Mouse (Mus musculus) erythroid progenitor cell, adult 5-6 weeks (primary cell): ENCODE results near the gene Olfr825. TPM values are rescaled to one million over a fixed set of nuclear protein-coding genes. Genes with fewer than 3 reads are reported as not detected.
"Not testable (repeated sequence)": the region's sequence is repeated elsewhere in the genome, so short reads cannot be mapped to it uniquely, and the experiment has no call there.

Experiments
- ATAC-seq: replicated peaks from 2 replicates; pipeline ENCODE4 v1.8.0; 2016; ENCODE audit warnings: moderate number of reproducible peaks, mild to moderate bottlenecking, moderate TSS enrichment, inconsistent platforms; ENCODE audit not compliant: poor library complexity, low FRiP score, severe bottlenecking
- total RNA-seq, 2 experiments: library from RNA; stranded (forward) in 1 of 2; stranded (reverse) in 1 of 2; fragments of 150-400 nt in 1 of 2; fragments of 186-747, 209-891 nt in 1 of 2; gene quantifications; 2 replicates each; pipeline versions ENCODE4 v1.2.3 to v1.2.4; 2015 to 2017; ENCODE audit warnings: low replicate concordance in 2 of 2

Gene Olfr825
- not detected in 2 replicates for total RNA-seq (2015; ENCODE audit: low replicate concordance)
- not detected in 2 replicates for total RNA-seq (2017; ENCODE audit: low replicate concordance)

- ATAC-seq: no peak
These were observed at the start of gene Olfr825 for GRCm38 (mm10) chr10:130166666-130167065. TSS of gene Olfr825 (minus strand) at chr10:130166766.

GRCm38 (mm10) chr10:130214303-130214702, 47.7 kb upstream of the Olfr825 start, which contains the start of gene Olfr827:
TSS of gene Olfr827 (minus strand) at chr10:130214403.
- no peak for ATAC-seq

GRCm38 (mm10) chr10:130184086-130184485, 17.5 kb upstream of the Olfr825 start, which contains the start of gene Olfr826:
TSS of gene Olfr826 (minus strand) at chr10:130184186.
- no peak for ATAC-seq

GRCm38 (mm10) chr10:130165196-130165595, 1.4 kb downstream of the Olfr825 start:
- ATAC-seq: no peak

- no peak for ATAC-seq
These were observed 22.4 kb downstream of the Olfr825 start for GRCm38 (mm10) chr10:130144121-130144520.

- ATAC-seq: not testable (repeated sequence)
These were observed 24.1 kb downstream of the Olfr825 start for GRCm38 (mm10) chr10:130142481-130142880.

- no peak for ATAC-seq
These were observed 31.8 kb downstream of the Olfr825 start for GRCm38 (mm10) chr10:130134811-130135210.

GRCm38 (mm10) chr10:130129900-130130299, 36.7 kb downstream of the Olfr825 start, which contains the start of gene Olfr824:
TSS of gene Olfr824 (minus strand) at chr10:130130000.
- ATAC-seq: not testable (repeated sequence)

- not testable (repeated sequence) for ATAC-seq
These were observed 50.5 kb downstream of the Olfr825 start for GRCm38 (mm10) chr10:130116045-130116444.

- ATAC-seq: not testable (repeated sequence)
These were observed 51.3 kb downstream of the Olfr825 start, which contains the start of gene Olfr823 for GRCm38 (mm10) chr10:130115283-130115682. TSS of gene Olfr823 (minus strand) at chr10:130115383.

Other genes starting within 250 kb of the Olfr825 start
- gene Olfr818, start 217.7 kb downstream of the Olfr825 start, total RNA-seq (2015; ENCODE audit: low replicate concordance): not detected in 2 replicates
- gene Olfr818, start 217.7 kb downstream of the Olfr825 start, total RNA-seq (2017; ENCODE audit: low replicate concordance): not detected in 2 replicates
- not detected in 2 replicates for gene Olfr819, start 199.5 kb downstream of the Olfr825 start, total RNA-seq (2015; ENCODE audit: low replicate concordance)
- not detected in 2 replicates for gene Olfr819, start 199.5 kb downstream of the Olfr825 start, total RNA-seq (2017; ENCODE audit: low replicate concordance)
- not detected in 2 replicates for gene Olfr247, start 190.6 kb downstream of the Olfr825 start, total RNA-seq (2015; ENCODE audit: low replicate concordance)
- not detected in 2 replicates for gene Olfr247, start 190.6 kb downstream of the Olfr825 start, total RNA-seq (2017; ENCODE audit: low replicate concordance)
- not detected in 2 replicates for gene Gm10310, start 181.7 kb downstream of the Olfr825 start, total RNA-seq (2015; ENCODE audit: low replicate concordance)
- not detected in 2 replicates for gene Gm10310, start 181.7 kb downstream of the Olfr825 start, total RNA-seq (2017; ENCODE audit: low replicate concordance)
- gene Olfr820, start 154.1 kb downstream of the Olfr825 start, total RNA-seq (2015; ENCODE audit: low replicate concordance): not detected in 2 replicates
- gene Olfr820, start 154.1 kb downstream of the Olfr825 start, total RNA-seq (2017; ENCODE audit: low replicate concordance): not detected in 2 replicates
- not detected in 2 replicates for gene Olfr821, start 136.4 kb downstream of the Olfr825 start, total RNA-seq (2015; ENCODE audit: low replicate concordance)
- not detected in 2 replicates for gene Olfr821, start 136.4 kb downstream of the Olfr825 start, total RNA-seq (2017; ENCODE audit: low replicate concordance)
- not detected in 2 replicates for gene Olfr822, start 95.6 kb downstream of the Olfr825 start, total RNA-seq (2015; ENCODE audit: low replicate concordance)
- not detected in 2 replicates for gene Olfr822, start 95.6 kb downstream of the Olfr825 start, total RNA-seq (2017; ENCODE audit: low replicate concordance)
- gene Olfr823, start 51.4 kb downstream of the Olfr825 start, total RNA-seq (2015; ENCODE audit: low replicate concordance): not detected in 2 replicates
- not detected in 2 replicates for gene Olfr823, start 51.4 kb downstream of the Olfr825 start, total RNA-seq (2017; ENCODE audit: low replicate concordance)
- not detected in 2 replicates for gene Olfr824, start 36.8 kb downstream of the Olfr825 start, total RNA-seq (2015; ENCODE audit: low replicate concordance)
- gene Olfr824, start 36.8 kb downstream of the Olfr825 start, total RNA-seq (2017; ENCODE audit: low replicate concordance): not detected in 2 replicates
- gene Olfr826, start 17.4 kb upstream of the Olfr825 start, total RNA-seq (2015; ENCODE audit: low replicate concordance): not detected in 2 replicates
- gene Olfr826, start 17.4 kb upstream of the Olfr825 start, total RNA-seq (2017; ENCODE audit: low replicate concordance): not detected in 2 replicates
- not detected in 2 replicates for gene Olfr827, start 47.6 kb upstream of the Olfr825 start, total RNA-seq (2015; ENCODE audit: low replicate concordance)
- gene Olfr827, start 47.6 kb upstream of the Olfr825 start, total RNA-seq (2017; ENCODE audit: low replicate concordance): not detected in 2 replicates
- not detected in 2 replicates for gene Neurod4, start 113.5 kb upstream of the Olfr825 start, total RNA-seq (2015; ENCODE audit: low replicate concordance)
- gene Neurod4, start 113.5 kb upstream of the Olfr825 start, total RNA-seq (2017; ENCODE audit: low replicate concordance): not detected in 2 replicates
- 4.7 and 12.6 TPM in 2 replicates for gene Tespa1, start 156.1 kb upstream of the Olfr825 start, total RNA-seq (2015; ENCODE audit: low replicate concordance)
- gene Tespa1, start 156.1 kb upstream of the Olfr825 start, total RNA-seq (2017; ENCODE audit: low replicate concordance): 3.3 and 9.2 TPM in 2 replicates
- not detected in 2 replicates for gene Vmn2r84, start 227.6 kb upstream of the Olfr825 start, total RNA-seq (2015; ENCODE audit: low replicate concordance)
- gene Vmn2r84, start 227.6 kb upstream of the Olfr825 start, total RNA-seq (2017; ENCODE audit: low replicate concordance): not detected in 2 replicates